Mouse (Mus musculus) gastrocnemius, postnatal 4 days (tissue): Measurements from ENCODE around the gene Tox2. TPM values are rescaled to one million over a fixed set of nuclear protein-coding genes. Genes with fewer than 3 reads are reported as not detected.
A peak's percentile ranks its signal among the peaks of the same experiment; 100 is the strongest.

Experiments
- DNase-seq, 2 experiments: peaks; one replicate each; pipeline ENCODE4 v3.0.0; 2021 to 2022; ENCODE audit warnings: low spot score in 2 of 2, mixed read lengths in 2 of 2
- long read RNA-seq, 2 experiments: library from polyadenylated mRNA; stranded (forward); transcript quantifications; one replicate each; pipeline ENCODE4 v2.0.0; 2021
- total RNA-seq, 2 experiments: library from RNA; stranded (reverse); gene quantifications; 2 replicates each; pipeline ENCODE4 v1.2.3; 2021

The Tox2 gene
- total RNA-seq: 1 to 10 TPM; 1.5 to 1.9 TPM
- long read RNA-seq, experiment 1, partial matches to known transcripts: 2 of 2 reads
- long read RNA-seq, experiment 1, other reads (novel, unspliced or antisense): 0 of 2 reads
- long read RNA-seq, experiment 2, partial matches to known transcripts: 1 of 7 reads
- long read RNA-seq, experiment 2, other reads (novel, unspliced or antisense): 4 of 7 reads

DNA sequence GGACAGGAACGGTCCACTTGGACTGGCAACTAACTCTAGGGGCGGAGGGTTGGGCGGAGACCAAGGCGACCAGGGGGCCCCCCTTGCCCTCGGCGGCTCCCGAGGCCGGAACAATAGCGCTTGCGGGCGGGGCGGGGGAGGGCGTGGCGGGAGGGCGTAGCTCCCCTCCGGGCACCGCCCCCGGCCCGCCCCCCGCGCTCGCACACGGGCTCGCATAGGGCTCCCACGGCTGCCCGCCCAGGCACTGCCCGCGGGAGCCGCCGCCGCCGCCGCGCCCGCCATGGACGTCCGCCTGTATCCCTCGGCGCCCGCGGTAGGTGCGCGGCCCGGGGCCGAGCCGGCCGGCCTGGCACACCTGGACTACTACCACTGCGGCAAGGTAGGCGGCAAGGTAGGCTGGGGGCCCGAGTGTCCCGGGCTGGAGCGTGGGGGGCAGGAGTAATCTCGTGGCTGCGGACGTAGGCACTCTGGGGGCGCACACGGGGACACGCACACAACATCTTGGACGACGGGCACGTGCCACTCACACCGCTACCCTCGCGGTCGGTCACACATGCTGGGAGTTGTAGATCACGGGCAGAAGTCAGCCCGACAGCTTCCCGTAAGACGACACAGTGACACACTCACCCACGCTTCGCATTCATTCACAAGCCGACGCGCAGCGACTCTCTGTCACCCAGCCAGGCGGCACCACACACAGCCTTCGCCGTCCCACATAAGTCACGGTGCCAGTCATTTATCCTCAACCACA is at the start of gene Tox2:
TSS of gene Tox2 (plus strand) at position 242 of the 751 bp plus-strand sequence.
- DNase-seq: peak in 1 of 2 experiments; percentile 47

DNA sequence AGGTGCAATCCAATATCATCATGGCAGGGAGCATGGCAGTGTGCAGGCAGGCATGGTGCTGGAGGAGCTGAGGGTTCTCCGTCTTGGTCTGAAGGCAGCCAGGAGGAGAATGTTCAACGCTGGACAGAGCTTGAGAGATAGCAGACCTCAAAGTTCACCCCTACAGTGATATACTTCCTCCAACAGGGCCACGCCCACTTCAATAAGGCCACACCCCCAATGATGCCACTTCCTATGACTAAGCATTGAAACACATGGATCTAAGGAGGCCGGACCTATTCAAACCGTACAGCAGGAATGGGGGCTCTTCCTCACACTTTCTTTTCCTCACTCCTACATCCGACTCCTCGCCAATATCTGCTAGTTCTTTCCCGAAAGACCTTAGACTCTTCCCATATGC is 48.3 kb upstream of the Tox2 start:
- no peak for DNase-seq

DNA sequence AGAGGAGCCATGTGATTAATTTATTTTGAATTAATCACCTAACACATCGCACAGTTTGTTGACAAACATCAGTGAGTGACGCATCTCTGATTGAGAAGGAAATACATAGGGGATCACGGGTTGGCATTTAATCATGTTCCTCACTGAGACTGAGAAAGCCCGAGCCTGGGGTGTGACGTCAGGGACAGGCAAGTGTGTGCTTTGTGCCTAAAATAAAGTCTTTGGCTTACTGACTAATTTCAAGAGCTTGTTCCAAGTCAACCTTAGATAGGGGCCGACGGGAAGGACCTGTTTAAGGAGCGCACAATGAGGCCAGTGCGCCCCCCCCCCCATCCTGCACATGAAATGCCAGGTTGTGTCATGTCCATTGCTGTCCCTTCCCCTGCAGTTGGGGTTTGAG is 43.9 kb upstream of the Tox2 start:
- no peak for DNase-seq

DNA sequence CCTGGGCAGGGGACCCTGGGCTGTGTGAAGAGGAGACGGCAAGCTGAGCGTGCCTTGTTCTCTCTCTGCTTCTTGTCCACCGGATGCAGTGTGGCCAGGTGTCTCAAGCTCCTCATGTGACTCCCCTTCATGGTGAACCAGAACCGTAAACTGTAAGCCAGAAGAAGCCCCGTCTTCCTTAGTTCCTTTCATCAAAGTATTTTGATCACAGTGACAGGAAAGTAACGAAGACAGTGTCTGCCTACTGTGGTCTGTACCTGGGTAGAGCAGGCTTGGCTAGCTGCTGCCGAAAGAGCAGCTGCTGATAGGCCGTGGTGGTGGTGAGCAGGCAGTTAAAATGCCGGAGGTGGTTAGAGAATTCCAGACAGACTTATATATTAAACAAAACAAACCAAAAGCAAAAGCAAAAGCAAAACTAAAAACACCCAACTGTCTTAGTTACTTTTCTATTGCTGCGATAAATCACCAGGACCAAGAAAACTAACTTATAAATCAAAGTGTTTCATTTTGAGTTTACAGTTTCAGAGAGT is 38.4 kb upstream of the Tox2 start:
- no peak for DNase-seq

DNA sequence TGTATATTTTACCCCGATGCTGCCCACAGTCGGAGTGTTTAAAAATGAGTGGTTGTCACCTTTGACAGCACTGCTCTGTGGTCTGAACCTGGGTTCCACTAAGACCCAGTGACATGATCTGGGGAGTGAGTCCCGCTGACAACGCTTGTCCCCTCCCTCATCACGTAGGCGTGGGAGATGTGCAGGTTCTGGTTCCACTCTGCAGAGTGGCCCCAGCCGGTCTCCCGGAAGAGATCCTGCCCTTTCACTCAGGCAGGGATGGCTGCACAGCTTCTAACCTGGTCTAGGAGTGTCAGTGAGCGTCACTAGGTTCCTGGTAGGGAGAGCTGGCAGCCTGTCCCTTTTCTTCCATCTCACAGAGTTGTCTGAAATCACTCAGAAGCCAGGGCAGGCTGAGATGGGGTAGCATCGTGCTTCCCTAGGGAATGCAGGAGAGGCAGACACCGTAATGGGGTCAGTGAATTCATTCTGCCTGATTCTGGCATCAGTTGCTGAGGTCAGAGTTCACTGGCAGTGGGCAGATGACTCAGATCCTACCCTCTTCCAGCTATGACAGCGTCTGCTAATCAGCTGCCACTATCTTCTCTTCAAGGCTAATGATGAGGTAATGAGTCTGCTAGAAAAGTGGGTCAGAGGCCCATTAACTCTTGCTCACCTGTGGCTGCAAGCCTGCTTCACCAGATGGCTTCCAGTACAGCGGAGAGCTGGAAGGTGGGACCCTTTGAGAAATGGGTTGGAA is 36.7 kb upstream of the Tox2 start:
- no peak for DNase-seq

DNA sequence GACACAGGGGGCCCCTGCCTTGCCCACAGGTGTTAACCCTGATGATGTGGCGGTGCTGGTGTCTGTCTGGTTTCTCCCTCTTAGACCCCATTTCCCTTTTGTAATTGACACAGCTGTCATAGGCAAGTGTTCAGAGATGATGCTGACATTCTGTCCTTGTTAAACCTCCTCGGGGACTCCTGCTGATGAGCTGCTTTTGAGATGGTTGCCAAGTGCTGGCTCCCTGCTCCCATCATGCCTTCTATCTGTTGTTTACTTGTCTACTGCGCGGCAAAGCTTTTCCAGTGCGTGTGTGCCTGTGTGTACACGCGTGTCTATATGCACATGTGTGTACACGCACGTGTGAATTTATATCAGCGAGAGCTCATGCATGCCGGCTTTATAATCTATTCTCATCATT is 31.0 kb upstream of the Tox2 start:
- no peak for DNase-seq

DNA sequence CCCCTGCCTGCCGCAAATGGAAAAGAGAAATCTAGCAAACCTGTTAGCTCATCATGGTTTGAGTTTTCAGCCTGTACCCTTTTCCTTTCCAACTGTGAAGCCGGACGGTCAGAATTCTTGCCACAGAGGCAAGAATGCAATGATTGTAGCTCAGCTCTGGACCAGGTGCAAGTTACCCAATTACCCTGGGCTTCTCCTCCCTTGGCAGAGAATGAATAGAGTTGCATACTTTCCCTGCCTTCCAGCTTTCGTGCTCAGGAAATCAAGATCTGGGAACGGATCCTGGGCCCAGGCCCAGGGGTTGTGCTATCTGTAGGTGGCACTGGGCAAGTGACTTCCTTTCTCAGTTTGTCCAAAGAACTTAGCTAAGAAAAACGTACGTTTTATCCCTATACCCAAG is 28.9 kb upstream of the Tox2 start:
- no peak for DNase-seq

DNA sequence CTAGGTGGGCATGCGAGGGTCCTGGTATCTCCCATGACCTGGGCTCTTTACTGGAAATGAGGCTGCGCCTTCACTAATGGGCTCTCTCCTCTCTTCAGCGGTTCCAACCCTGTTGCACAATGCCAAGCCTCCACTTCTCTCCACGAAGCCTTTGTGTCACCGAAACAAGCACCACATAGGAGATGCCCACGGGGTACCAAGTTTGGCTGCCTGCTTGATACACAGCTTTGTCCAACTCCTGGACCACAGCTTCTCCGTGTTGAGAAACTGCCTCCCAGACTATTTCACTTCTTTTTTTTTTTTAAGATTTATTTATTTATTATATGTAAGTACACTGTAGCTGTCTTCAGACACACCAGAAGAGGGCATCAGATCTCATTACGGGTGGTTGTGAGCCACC is 27.1 kb upstream of the Tox2 start:
- no peak for DNase-seq

DNA sequence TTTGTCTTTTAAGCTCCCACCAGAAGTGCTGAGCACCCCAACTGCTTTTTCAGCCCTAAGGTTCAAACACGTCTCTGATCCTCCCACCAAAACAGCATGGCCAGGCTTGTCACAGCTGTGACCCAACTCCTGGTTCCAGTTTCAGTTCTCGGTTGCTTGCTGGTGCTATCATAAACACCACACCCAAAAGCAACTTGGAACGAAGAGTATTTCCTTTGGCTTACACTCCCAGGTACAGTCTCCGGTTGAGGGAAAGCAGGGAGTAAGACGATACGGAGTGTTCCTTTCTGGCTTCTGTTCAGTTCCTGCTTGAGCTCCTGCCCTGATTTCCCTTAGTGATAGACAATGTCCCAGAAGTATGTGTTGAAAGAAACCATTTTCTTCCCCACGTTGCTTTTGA is 26.4 kb upstream of the Tox2 start:
- DNase-seq: no peak

DNA sequence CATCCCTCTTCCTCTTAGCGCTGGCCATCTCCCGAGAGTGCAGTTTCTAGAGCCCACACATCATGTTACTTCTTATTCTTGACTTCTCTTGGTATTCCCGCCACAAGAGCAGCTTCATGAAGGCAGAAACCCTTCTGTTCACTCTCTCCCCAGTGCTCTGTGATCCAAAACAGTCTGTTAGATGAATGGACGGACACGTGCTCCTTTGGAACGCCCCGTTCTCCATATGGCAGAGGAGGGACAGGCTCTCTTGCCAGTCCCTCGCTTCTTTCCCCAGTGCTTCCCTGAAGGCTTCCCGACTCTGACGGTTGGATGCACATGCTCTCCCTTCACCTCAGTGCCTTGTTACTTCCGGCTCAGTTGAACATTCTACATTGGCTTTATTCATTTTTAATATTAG is 15.4 kb upstream of the Tox2 start:
- DNase-seq: no peak

DNA sequence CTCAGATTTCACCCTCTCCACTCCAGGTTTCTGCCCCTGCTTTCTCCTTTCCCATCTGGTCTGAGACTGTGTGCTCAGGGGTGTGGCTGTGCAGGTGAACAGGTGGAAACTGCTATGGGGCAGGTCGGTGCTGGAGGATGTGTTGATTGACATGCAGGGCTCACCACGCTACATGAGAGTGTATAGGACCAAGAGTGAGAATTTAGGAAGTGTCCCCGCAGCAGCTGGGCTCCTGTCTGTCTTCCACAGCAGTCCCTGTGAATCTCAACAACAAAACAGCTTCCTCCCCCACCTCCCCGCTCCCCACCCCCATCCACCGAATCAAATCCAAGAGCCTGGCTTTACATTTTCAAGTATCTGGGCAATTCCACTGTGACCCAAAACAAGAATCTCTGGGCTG is 13.3 kb upstream of the Tox2 start:
- DNase-seq: no peak

DNA sequence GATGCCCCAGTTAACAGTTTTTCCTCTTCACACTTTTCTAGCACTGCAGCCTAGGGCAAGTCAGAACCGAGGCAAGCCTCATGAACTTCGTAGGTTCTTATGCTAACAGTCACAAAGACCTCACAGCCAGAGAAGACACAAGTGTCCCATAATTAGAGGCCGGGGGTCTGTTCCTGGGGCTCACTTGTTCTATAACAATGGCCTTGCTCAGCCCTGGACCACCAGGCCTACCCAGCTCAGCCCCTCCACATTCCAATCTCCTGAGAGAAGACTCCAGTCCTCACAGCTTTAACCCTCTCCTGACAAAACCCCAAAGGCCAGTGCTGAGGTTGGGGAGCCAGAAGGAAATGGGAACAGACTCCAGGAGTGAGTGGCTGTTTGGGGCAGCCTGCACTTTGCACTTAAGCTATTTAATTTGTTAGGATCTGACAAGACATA is 12.9 kb upstream of the Tox2 start:
- DNase-seq: no peak

DNA sequence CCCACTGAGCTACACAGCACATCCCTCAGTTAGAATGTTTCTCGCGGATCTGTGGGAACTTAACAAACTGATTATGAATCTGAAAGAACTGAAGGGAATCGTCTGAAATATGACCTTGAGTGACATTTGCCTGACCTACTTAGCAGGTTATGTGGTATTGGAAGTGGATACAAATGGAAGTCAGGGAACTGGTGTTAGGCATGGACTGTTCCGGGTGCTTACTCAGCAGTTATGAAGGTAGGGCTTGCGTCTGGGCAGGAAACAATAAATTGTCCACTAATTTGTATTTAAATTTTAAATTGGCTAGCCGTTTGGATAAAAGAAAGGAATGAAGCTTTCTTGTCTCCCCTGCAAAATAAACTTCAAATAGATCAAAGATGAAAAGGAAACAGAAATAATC is 10.4 kb upstream of the Tox2 start:
- DNase-seq: no peak

DNA sequence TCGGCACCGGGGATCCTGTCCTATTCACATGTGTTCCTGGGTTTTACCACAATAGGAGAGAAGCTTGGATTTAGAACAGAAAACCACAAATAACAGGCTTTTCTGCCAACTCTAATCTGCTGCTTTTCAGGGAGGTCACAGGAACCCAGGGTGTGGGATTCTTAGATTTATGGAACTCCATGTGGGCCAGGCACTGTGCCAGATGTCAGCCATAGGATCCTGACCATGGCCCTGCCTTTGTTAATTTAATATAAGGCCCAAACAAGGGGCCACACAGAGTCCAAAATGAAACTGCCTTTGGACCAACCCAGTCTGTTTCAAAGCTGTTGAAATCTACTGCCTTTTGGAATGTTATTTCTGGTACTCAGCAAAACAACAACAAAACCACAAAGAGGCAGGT is 8.9 kb upstream of the Tox2 start:
- DNase-seq: no peak

DNA sequence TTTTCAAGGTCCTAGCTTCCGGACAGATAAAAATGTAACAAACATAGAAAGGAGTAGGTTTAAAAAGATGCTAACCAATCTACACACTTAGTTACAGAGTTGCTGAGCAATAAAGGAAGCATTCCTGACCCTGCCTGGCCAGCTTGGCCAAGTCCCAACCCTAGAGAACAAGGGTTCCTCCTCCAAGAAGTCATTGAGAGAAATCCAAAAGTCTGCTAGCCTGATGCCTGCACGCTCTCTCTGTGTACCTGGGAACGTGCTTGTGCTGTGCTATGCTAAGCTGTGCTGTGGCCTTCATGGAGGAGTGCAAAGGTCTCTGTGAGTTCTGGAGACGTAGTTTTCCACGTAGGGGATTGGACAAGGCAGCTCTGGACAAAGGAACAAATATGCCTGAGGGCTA is 8.4 kb upstream of the Tox2 start:
- no peak for DNase-seq

DNA sequence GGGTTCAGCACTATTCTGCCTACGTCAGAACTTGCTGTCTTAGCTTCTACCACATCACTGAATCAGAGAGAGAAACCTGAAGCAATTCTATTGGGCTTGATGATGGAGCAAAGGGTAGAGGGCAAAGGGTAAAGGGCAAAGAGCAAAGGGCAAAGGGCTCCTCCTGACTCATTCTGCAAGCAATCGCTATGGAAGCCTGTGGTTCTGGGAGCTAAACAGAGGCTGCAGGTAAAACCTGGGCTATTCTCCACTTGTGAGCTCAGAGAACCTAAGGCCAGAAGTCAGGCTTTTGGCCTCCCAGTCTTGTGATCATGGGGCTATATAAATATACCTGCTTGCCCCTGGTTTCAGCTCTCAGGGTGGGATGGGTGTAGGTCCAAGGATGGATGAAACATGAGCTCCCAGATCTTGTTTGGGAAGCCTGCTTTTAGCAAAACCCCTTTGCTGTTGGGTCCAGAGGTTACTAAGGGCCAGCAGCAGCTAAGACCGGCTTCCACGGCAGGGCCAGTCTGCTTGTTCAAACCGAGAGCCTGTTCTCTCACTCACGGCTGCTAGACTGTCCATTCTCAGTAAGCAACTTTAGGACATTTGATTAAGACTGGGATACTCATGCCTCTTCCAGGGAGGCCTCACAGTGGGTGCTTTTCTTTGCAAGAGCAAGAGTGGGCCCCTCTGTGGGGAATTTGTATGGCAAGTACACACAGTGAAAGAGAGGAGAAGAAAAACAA is 7.7 kb upstream of the Tox2 start:
- no peak for DNase-seq

DNA sequence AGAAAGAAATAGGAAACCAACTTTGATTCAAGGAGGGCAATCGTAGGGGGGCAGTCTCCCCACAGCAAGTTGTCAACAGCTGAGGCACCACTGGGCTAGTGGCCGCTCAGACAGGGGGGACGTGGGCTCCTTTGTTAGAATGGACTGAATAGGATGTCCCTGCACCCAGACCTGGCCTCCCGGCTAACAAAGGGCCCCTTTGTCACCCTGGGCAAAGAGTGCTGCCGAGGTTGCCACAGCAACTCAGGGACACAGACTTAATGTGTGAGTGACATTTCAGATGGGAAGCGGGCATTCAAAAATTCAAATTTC is 7.1 kb upstream of the Tox2 start:
- no peak for DNase-seq

DNA sequence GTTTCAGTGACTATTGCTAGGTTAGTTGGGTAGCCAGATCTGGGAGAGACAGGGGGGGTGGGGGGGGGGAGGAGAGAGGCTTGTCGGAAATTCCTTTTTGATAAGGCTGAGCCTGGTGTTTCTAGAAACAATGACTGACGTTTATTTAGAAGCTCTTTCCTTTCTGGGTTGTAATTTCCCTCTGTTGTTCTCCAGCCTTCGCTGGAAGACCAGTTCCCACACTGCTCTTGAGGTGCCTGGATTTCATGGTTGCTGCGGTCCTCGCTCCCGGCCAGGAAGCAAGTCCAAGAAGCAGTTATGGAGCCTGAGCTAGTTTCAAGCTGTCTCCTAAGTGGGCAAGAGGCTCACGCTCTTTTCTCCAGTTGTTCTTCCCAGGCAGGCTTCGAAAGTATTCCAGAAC is 1.0 kb upstream of the Tox2 start:
- DNase-seq: no peak

DNA sequence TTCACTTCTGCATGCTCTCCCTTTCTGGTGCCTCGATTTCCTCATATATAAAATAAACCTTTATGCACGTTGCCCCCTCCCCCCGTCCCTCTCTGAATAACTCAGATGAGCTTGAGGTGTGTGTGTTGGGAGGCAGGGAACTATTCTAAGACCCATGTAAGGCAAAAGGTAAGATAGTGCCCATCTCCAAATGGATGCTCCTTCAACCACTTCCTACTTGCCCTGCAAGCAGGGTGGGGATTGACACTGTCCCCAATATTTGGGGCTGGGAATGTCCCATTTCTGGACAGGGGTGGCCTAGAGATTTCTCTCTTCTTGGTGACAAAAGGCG is 407 bp upstream of the Tox2 start:
- no peak for DNase-seq

DNA sequence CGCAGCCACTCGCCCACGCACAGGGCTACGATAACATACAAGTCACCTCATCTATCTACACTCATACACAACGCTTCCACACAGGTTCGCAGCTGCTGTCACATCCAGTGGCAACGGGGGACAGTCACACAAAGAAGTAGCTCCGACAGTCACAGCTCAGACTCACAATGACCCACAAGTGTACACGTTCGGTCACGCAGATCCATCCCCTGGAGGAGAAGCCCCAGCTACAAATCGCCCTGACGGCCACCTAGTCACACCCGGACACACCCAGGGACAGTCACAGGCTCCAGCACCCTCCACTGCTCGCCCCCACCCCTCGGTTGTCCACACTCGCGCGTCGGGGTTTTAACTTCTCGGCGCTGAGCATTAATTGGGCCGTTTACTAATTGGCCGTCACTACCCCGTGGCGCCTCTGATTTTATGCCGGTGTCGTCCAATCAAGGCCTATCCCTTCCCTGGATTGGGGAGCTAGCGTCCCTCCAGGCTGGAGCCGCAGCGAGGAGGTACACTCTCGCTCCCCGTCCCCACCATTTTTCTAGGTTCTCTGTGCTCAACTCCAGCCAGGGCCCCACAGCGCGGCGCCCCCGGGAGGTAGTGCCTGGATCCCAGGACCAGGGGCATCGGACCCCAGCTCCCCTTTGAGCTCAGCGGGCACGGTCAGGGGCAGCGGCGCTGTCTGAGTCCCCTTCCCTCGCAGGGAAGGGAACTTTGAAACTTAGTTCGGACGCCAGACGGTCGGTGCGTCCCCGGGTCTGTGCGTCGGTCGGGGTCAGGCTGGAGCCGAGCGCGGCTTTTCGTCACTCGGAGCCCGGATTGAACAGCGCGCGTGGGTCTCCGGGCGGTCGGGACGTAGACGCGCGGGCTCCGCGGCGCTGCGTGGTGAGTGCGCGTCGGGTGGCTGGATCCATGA is 966 bp downstream of the Tox2 start:
- DNase-seq: peak in 1 of 2 experiments; percentile 17
